Mouse (Mus musculus) megakaryocyte progenitor cell, adult 5-6 weeks (primary cell): ENCODE results near the gene Ubiad1. TPM values are rescaled to one million over a fixed set of nuclear protein-coding genes. Genes with fewer than 3 reads are reported as not detected.
A peak's percentile ranks its signal among the peaks of the same experiment; 100 is the strongest.

Source experiments
- ATAC-seq: replicated peaks from 2 replicates; pipeline ENCODE4 v1.8.0; 2016; ENCODE audit warnings: mild to moderate bottlenecking, moderate TSS enrichment, inconsistent platforms; ENCODE audit not compliant: poor library complexity
- total RNA-seq, 2 experiments: library from RNA; stranded (forward) in 1 of 2; stranded (reverse) in 1 of 2; fragments of 157-497, 149-512 nt in 1 of 2; fragments of 200-1000 nt in 1 of 2; gene quantifications; 2 replicates each; pipeline versions ENCODE4 v1.2.3 to v1.2.4; 2015 to 2017

Gene Ubiad1
- total RNA-seq, 2 experiments from 2014 or later = 11.3 to 12.7 TPM

- ATAC-seq = no peak
These were observed 39.2 kb downstream of the Ubiad1 start for GRCm38 (mm10) chr4:148405255-148405788.

GRCm38 (mm10) chr4:148404748-148405147, 39.8 kb downstream of the Ubiad1 start:
- no peak for ATAC-seq

- no peak for ATAC-seq
These were observed 41.2 kb downstream of the Ubiad1 start for GRCm38 (mm10) chr4:148403402-148403801.

GRCm38 (mm10) chr4:148399437-148400094, 45.0 kb downstream of the Ubiad1 start:
- ATAC-seq = no peak

GRCm38 (mm10) chr4:148397531-148398287, 46.9 kb downstream of the Ubiad1 start:
- ATAC-seq = no peak

DNA sequence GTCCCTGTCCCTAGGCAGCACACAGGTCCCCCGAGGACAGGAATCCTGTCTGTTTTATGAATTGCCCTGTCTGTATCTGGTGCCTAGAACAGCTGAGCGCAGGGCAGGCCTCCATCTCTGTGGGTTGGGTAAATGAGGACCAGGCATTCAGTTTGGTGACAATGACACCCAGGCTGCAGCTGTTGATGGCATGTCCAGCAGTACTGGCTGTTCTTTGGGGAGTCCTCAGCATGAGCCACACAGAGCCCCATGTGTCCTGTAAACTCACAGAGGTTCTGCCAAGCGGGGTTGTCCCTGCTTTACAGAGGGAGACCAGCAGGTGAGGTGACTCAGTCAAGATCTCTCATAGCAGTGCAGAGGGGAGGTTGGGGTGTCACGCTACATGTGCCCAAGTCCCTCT, 47.5 kb downstream of the Ubiad1 start:
- no peak for ATAC-seq

GRCm38 (mm10) chr4:148395875-148396274, 48.7 kb downstream of the Ubiad1 start:
- ATAC-seq = no peak

- no peak for ATAC-seq
These were observed 49.4 kb downstream of the Ubiad1 start for GRCm38 (mm10) chr4:148395198-148395597.

DNA sequence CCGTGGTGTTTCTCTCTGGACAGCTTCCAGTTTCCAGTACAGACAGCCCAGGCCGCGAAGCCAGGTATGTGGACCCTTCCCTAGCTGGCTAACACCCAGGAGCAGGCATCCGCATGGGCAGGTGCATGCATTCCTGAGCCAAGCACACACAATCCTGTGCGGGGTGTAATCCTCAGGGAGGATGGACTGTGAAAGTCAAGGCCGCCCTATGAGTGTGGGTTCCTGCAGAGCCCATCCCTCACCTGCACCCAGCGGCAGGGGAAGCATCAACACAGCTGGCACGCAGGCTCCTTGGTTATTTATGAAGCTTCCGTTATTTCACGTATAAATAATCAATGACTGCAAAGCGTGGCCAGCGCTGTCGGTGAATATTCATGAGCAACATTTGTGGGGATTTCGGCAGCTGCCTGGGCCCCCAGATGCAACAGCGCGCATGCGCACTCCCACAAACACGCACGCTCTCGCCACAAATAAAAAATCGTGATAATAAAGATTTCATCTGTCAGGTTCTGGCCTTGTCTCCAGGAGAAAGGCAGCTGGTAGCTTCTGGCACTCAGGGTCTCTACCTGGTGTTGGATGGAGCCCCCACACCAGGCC, 52.8 kb downstream of the Ubiad1 start:
- no peak for ATAC-seq

GRCm38 (mm10) chr4:148389635-148390034, 54.9 kb downstream of the Ubiad1 start:
- no peak for ATAC-seq

GRCm38 (mm10) chr4:148389047-148389446, 55.5 kb downstream of the Ubiad1 start:
- ATAC-seq = 0 out of 2 replicates have a peak, but pooled peaks have one; percentile 29

- ATAC-seq = no peak
These were observed 59.3 kb downstream of the Ubiad1 start for GRCm38 (mm10) chr4:148385269-148385668.

Other genes starting within 250 kb of the Ubiad1 start
- not detected in 2 replicates for gene Disp3, start 156.8 kb downstream of the Ubiad1 start, total RNA-seq (2015)
- gene Disp3, start 156.8 kb downstream of the Ubiad1 start, total RNA-seq (2017) = not detected in 2 replicates
- gene Mtor, start 3.8 kb upstream of the Ubiad1 start, total RNA-seq (2015) = 23.2 and 23.5 TPM in 2 replicates
- gene Mtor, start 3.8 kb upstream of the Ubiad1 start, total RNA-seq (2017) = 14.7 and 17.9 TPM in 2 replicates
- gene Angptl7, start 55.7 kb upstream of the Ubiad1 start, total RNA-seq (2015) = not detected in 2 replicates
- gene Angptl7, start 55.7 kb upstream of the Ubiad1 start, total RNA-seq (2017) = not detected in 2 replicates
- gene Exosc10, start 113.7 kb upstream of the Ubiad1 start, total RNA-seq (2015) = 63.6 and 70.4 TPM in 2 replicates
- 57.9 and 59.4 TPM in 2 replicates for gene Exosc10, start 113.7 kb upstream of the Ubiad1 start, total RNA-seq (2017)
- 228 and 250 TPM in 2 replicates for gene Srm, start 146.7 kb upstream of the Ubiad1 start, total RNA-seq (2015)
- 55.7 and 60.8 TPM in 2 replicates for gene Srm, start 146.7 kb upstream of the Ubiad1 start, total RNA-seq (2017)
- not detected in 2 replicates for gene Masp2, start 157.8 kb upstream of the Ubiad1 start, total RNA-seq (2015)
- gene Masp2, start 157.8 kb upstream of the Ubiad1 start, total RNA-seq (2017) = 0.04 TPM in 1 of 2 replicates, not detected in the other
- gene Tardbp, start 182.2 kb upstream of the Ubiad1 start, total RNA-seq (2015) = 300 and 381 TPM in 2 replicates
- gene Tardbp, start 182.2 kb upstream of the Ubiad1 start, total RNA-seq (2017) = 512 and 640 TPM in 2 replicates
- not detected in 2 replicates for gene Gm572, start 198.5 kb upstream of the Ubiad1 start, total RNA-seq (2015)
- not detected in 2 replicates for gene Gm572, start 198.5 kb upstream of the Ubiad1 start, total RNA-seq (2017)